ENCODE assay signal across 24 mouse cellular contexts in genomic region chr14:77811466-77811865, GRCm38 (mm10).
"Had no signal": no experiment of that assay in that cellular context is flagged by ENCODE, and none has a peak within 500 bp of the region (broad histone marks: within the 10 kb centered on the region; RNA-seq: fewer than 3 reads in every experiment).

No protein-coding gene starts in this region.

- H3K4me1 ChIP-seq: hindbrain, embryonic 12.5 days; intestine, embryonic 15.5 days; liver, embryonic 13.5 days; liver, embryonic 15.5 days had no signal

- H3K27ac ChIP-seq: gastrocnemius, adult 2 months; hindbrain, embryonic 10.5 days; hindbrain, embryonic 12.5 days; hindbrain, embryonic 14.5 days; intestine, embryonic 15.5 days; layer of hippocampus, adult 2 months; left cerebral cortex, adult 2 months; limb, embryonic 10.5 days; limb, embryonic 12.5 days; liver, embryonic 13.5 days; liver, embryonic 15.5 days had no signal

- H3K27me3 ChIP-seq: heart, embryonic 12.5 days; hindbrain, embryonic 12.5 days; intestine, embryonic 15.5 days; limb, embryonic 12.5 days; liver, embryonic 13.5 days; liver, embryonic 15.5 days had no signal

- H3K36me3 ChIP-seq: heart, embryonic 12.5 days; hindbrain, embryonic 10.5 days; hindbrain, embryonic 12.5 days; intestine, embryonic 15.5 days; limb, embryonic 10.5 days; limb, embryonic 12.5 days; liver, embryonic 13.5 days; liver, embryonic 15.5 days had no signal

- H3K9ac ChIP-seq: heart, embryonic 12.5 days; hindbrain, embryonic 12.5 days; hindbrain, embryonic 14.5 days; intestine, embryonic 15.5 days; limb, embryonic 12.5 days; liver, embryonic 13.5 days; liver, embryonic 15.5 days; liver, postnatal 0 days had no signal

- H3K4me3 ChIP-seq: gastrocnemius, adult 2 months; heart, embryonic 12.5 days; hindbrain, embryonic 10.5 days; hindbrain, embryonic 12.5 days; intestine, embryonic 15.5 days; layer of hippocampus, adult 2 months; left cerebral cortex, adult 2 months; limb, embryonic 10.5 days; limb, embryonic 12.5 days; liver, embryonic 13.5 days; liver, embryonic 15.5 days had no signal

- DNase-seq: gastrocnemius, adult 2 months; gastrocnemius, postnatal 10 days; gastrocnemius, postnatal 25 days; heart, postnatal 10 days; heart, postnatal 4 days; kidney, adult 18-20 months; kidney, adult 8-10 months; kidney, postnatal 10 days; kidney, postnatal 25 days; kidney, postnatal 4 days; liver; liver, embryonic 13.5 days; liver, postnatal 0 days; lung, adult 2 months had no signal
